Mouse (Mus musculus) ES-E14 (cell line): ENCODE data around the gene Hspb3.

Experiments
- MAFK ChIP-seq: IDR thresholded peaks from 2 replicates; pipeline ENCODE4 v1.6.1; 2014; ENCODE audit warnings: mild to moderate bottlenecking, low read depth, low read length, inconsistent platforms; ENCODE audit not compliant: insufficient read depth
- ZNF384 ChIP-seq: IDR thresholded peaks from 2 replicates; pipeline ENCODE4 v1.6.1; 2012; ENCODE audit warnings: low read depth, low read length, inconsistent platforms

GRCm38 (mm10) chr13:113638914-113639313 lies 24.6 kb downstream of the Hspb3 start:
- TF ChIP-seq MAFK (no peak), ZNF384 (no peak)
